Mouse (Mus musculus) adrenal gland, postnatal 14 days (tissue): ENCODE data around the gene Tas2r120. TPM values are rescaled to one million over a fixed set of nuclear protein-coding genes. Genes with fewer than 3 reads are reported as not detected.

Source experiments
- DNase-seq: peaks from one replicate; pipeline ENCODE4 v3.0.0; 2021; ENCODE audit warnings: mixed read lengths
- long read RNA-seq, 2 experiments: library from polyadenylated mRNA; stranded (forward); transcript quantifications; one replicate each; pipeline ENCODE4 v2.0.0; 2021
- total RNA-seq: library from RNA; stranded (reverse); gene quantifications from 2 replicates; pipeline ENCODE4 v1.2.3, GENCODE M21; 2021

Gene Tas2r120
- total RNA-seq: not detected in 2 replicates
- long read RNA-seq, experiment 1: 0 reads
- long read RNA-seq, experiment 2: 0 reads

DNA sequence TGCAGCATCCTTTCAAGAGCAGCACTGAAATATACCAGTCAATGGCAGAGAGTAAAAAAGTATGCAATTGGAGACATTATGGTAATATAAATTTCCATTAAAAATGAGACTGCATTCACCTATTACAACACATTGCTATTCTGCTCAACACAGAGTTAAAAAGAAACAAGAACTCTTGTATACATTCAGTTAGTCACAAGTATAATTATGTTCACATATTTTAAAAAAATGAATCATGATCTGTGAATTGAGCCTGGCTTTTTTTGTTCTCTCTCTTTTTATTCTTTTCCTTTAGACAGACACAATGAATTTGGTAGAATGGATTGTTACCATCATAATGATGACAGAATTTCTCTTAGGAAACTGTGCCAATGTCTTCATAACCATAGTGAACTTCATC lies at the start of gene Tas2r120:
Gene Tas2r120 (plus strand): TSS at position 301 of the 400 bp plus-strand sequence.
- no peak for DNase-seq

DNA sequence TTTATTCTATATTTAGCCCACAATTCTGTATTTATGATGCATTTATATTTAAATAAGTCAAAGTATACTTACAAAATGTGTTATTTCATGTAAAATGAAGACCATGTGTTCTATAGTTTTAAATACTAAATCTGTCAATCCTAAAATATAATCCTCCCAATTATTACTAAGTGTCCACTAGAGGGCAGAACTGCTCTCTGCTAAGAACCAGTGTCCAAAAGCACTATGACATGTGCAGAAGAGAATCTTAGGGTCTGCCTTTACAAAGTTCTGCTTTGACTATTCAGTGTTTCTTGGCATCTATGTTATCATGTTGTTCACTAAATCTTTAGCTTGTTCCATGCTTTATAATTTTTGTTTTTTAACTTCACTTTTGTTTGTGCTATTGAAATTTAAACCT lies 7.4 kb upstream of the Tas2r120 start:
- DNase-seq: no peak

DNA sequence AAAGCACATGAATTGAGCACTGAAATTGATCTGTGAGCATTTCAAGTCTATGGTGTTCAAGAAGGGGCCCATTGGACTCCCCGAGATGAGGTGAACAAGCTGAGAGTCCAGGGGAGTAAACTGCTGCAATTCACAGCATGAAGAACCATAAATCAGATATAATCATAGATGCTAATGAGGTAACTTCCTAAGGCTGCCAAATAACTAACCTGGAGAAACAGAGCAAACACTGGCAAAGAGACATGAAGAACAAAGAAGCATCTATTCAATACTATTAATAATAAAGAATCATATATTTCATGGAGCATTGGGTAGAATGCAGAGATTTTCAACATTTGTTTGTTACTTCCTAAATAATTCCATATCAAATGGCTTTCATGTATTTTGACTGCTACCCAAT lies 5.3 kb upstream of the Tas2r120 start, which contains the start of gene A630073D07Rik:
Gene A630073D07Rik (minus strand): TSS at position 101 of the 400 bp plus-strand sequence.
- DNase-seq: no peak

- DNase-seq: peak; percentile 13
Observed at GRCm38 (mm10) chr6:132691596-132691995, 34.8 kb downstream of the Tas2r120 start.

DNA sequence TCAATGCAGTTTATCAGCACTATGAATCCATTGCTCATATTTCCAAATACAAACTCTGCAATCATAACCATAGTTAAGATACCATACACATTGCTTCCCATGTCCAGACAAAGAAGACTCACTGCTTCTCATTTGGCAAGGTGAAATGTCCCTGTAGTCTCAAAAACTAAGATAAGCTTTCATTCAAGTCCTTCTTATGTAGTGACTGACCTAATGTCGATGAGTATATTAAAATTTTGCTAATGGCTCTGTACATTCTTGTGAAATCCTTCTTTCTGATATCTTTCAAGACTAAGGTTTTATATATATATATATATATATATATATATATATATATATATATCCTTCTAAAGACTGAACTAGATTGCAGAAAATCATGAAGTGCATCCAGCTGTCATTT lies 44.2 kb downstream of the Tas2r120 start, which contains the start of gene Tas2r121:
Gene Tas2r121 (minus strand): TSS at position 101 of the 400 bp plus-strand sequence.
- DNase-seq: no peak

Other genes with a start within 250 kb of the Tas2r120 start
- gene Prh1, start 87.1 kb upstream of the Tas2r120 start, total RNA-seq: not detected in 2 replicates
- not detected in 2 replicates for gene Prp2, start 61.0 kb upstream of the Tas2r120 start, total RNA-seq
- gene A630073D07Rik, start 5.4 kb upstream of the Tas2r120 start, total RNA-seq: not detected in 2 replicates
- not detected in 2 replicates for gene Tas2r121, start 44.1 kb downstream of the Tas2r120 start, total RNA-seq
- not detected in 2 replicates for gene Tas2r122, start 55.0 kb downstream of the Tas2r120 start, total RNA-seq
- gene Tas2r115, start 81.1 kb downstream of the Tas2r120 start, total RNA-seq: not detected in 2 replicates
- gene Tas2r124, start 97.8 kb downstream of the Tas2r120 start, total RNA-seq: not detected in 2 replicates
- not detected in 2 replicates for gene Tas2r102, start 105.2 kb downstream of the Tas2r120 start, total RNA-seq
- not detected in 2 replicates for gene Tas2r136, start 121.2 kb downstream of the Tas2r120 start, total RNA-seq
- not detected in 2 replicates for gene Tas2r117, start 145.9 kb downstream of the Tas2r120 start, total RNA-seq
- gene Tas2r123, start 190.2 kb downstream of the Tas2r120 start, total RNA-seq: not detected in 2 replicates
- not detected in 2 replicates for gene Tas2r116, start 198.5 kb downstream of the Tas2r120 start, total RNA-seq
- not detected in 2 replicates for gene Tas2r110, start 211.1 kb downstream of the Tas2r120 start, total RNA-seq
- not detected in 2 replicates for gene Tas2r113, start 236.1 kb downstream of the Tas2r120 start, total RNA-seq